Mouse (Mus musculus): ENCODE results near the gene Nrxn3. TPM values are rescaled to one million over a fixed set of nuclear protein-coding genes. Genes with fewer than 3 reads are reported as not detected.

Gene Nrxn3
- polyA plus RNA-seq, 1 experiment from 2014 or later: 1.3 TPM

- no peaks in the 10 kb centered on the region for H3K27me3 ChIP-seq (ENCODE audit: control insufficient read depth, insufficient read depth, low read length)
- H3K36me3 ChIP-seq (ENCODE audit: control insufficient read depth, insufficient read depth): no peaks in the 10 kb centered on the region
- ATAC-seq (replicated peaks; ENCODE audit: extremely low read depth, insufficient read depth, low FRiP score): no peak
- H3K4me2 ChIP-seq (ENCODE audit: low read depth, low read length): no peak overlapping the region
- H3K9ac ChIP-seq (ENCODE audit: low read length): no peak overlapping the region
- H3K4me1 ChIP-seq (ENCODE audit: control insufficient read depth, insufficient read depth, low read length): no peaks in the 10 kb centered on the region
- H3K4me3 ChIP-seq (ENCODE audit: low read length): no peak overlapping the region
- H3K27ac ChIP-seq (ENCODE audit: low read length): no peak overlapping the region
- H3K9me3 ChIP-seq (replicated peaks; ENCODE audit: control insufficient read depth, low read length): no peaks in the 10 kb centered on the region
- 79% methylated on average over 8 of the region's 8 CpGs for WGBS
These were observed 371.3 kb downstream of the Nrxn3 start for GRCm38 (mm10) chr12:89093806-89094479.

GRCm38 (mm10) chr12:89097561-89097960 is 374.9 kb downstream of the Nrxn3 start:
- no peaks in the 10 kb centered on the region for H3K9me3 ChIP-seq (replicated peaks; ENCODE audit: control insufficient read depth, low read length)
- H3K4me2 ChIP-seq (ENCODE audit: low read depth, low read length): no peak overlapping the region
- no peaks in the 10 kb centered on the region for H3K4me1 ChIP-seq (ENCODE audit: control insufficient read depth, insufficient read depth, low read length)
- no peak overlapping the region for H3K4me3 ChIP-seq (ENCODE audit: low read length)
- H3K9ac ChIP-seq (ENCODE audit: low read length): no peak overlapping the region
- no peaks in the 10 kb centered on the region for H3K36me3 ChIP-seq (ENCODE audit: control insufficient read depth, insufficient read depth)
- no peak overlapping the region for H3K27ac ChIP-seq (ENCODE audit: low read length)
- WGBS: 69% methylated on average over 2 of the region's 2 CpGs
- H3K27me3 ChIP-seq (ENCODE audit: control insufficient read depth, insufficient read depth, low read length): no peaks in the 10 kb centered on the region
- no peak for ATAC-seq (replicated peaks; ENCODE audit: extremely low read depth, insufficient read depth, low FRiP score)

- peak overlapping the region; percentile 29; the same call in 1 of the 2 replicates for H3K4me2 ChIP-seq (ENCODE audit: low read depth, low read length)
- peak; percentile 55; the same call in 1 of the 2 replicates for ATAC-seq (replicated peaks; ENCODE audit: extremely low read depth, insufficient read depth, low FRiP score)
- 11% methylated on average over 9 of the region's 9 CpGs for WGBS
- no peak overlapping the region for H3K27ac ChIP-seq (ENCODE audit: low read length)
- H3K9me3 ChIP-seq (replicated peaks; ENCODE audit: control insufficient read depth, low read length): no peaks in the 10 kb centered on the region
- H3K4me3 ChIP-seq (ENCODE audit: low read length): no peak overlapping the region
- H3K9ac ChIP-seq (ENCODE audit: low read length): no peak overlapping the region
- H3K27me3 ChIP-seq (ENCODE audit: control insufficient read depth, insufficient read depth, low read length): no peaks in the 10 kb centered on the region
- H3K36me3 ChIP-seq (ENCODE audit: control insufficient read depth, insufficient read depth): no peaks in the 10 kb centered on the region
- H3K4me1 ChIP-seq (ENCODE audit: control insufficient read depth, insufficient read depth, low read length): no peaks in the 10 kb centered on the region
These were observed 383.5 kb downstream of the Nrxn3 start for GRCm38 (mm10) chr12:89106029-89106733.

GRCm38 (mm10) chr12:89106881-89107584 is 384.4 kb downstream of the Nrxn3 start:
- Histone ChIP-seq H3K4me2 (ENCODE audit: low read depth, low read length) (no peak overlapping the region), H3K4me3 (ENCODE audit: low read length) (no peak overlapping the region), H3K27ac (ENCODE audit: low read length) (no peak overlapping the region), H3K9me3 (replicated peaks; ENCODE audit: control insufficient read depth, low read length) (no peaks in the 10 kb centered on the region), H3K9ac (ENCODE audit: low read length) (no peak overlapping the region), H3K36me3 (ENCODE audit: control insufficient read depth, insufficient read depth) (no peaks in the 10 kb centered on the region), H3K27me3 (ENCODE audit: control insufficient read depth, insufficient read depth, low read length) (no peaks in the 10 kb centered on the region), H3K4me1 (ENCODE audit: control insufficient read depth, insufficient read depth, low read length) (no peaks in the 10 kb centered on the region)
- 49% methylated on average over 6 of the region's 6 CpGs for WGBS
- ATAC-seq (replicated peaks; ENCODE audit: extremely low read depth, insufficient read depth, low FRiP score): no peak

GRCm38 (mm10) chr12:89109779-89110335 is 387.2 kb downstream of the Nrxn3 start:
- H3K27me3 ChIP-seq (ENCODE audit: control insufficient read depth, insufficient read depth, low read length): no peaks in the 10 kb centered on the region
- H3K4me1 ChIP-seq (ENCODE audit: control insufficient read depth, insufficient read depth, low read length): no peaks in the 10 kb centered on the region
- no peak overlapping the region for H3K9ac ChIP-seq (ENCODE audit: low read length)
- no peak for ATAC-seq (replicated peaks; ENCODE audit: extremely low read depth, insufficient read depth, low FRiP score)
- no peaks in the 10 kb centered on the region for H3K36me3 ChIP-seq (ENCODE audit: control insufficient read depth, insufficient read depth)
- H3K9me3 ChIP-seq (replicated peaks; ENCODE audit: control insufficient read depth, low read length): no peaks in the 10 kb centered on the region
- 68% methylated on average over 7 of the region's 7 CpGs for WGBS
- H3K4me3 ChIP-seq (ENCODE audit: low read length): no peak overlapping the region
- no peak overlapping the region for H3K27ac ChIP-seq (ENCODE audit: low read length)
- no peak overlapping the region for H3K4me2 ChIP-seq (ENCODE audit: low read depth, low read length)

GRCm38 (mm10) chr12:89128602-89129001 is 405.9 kb downstream of the Nrxn3 start:
- Histone ChIP-seq H3K36me3 (ENCODE audit: control insufficient read depth, insufficient read depth) (no peaks in the 10 kb centered on the region), H3K27ac (ENCODE audit: low read length) (no peak overlapping the region), H3K27me3 (ENCODE audit: control insufficient read depth, insufficient read depth, low read length) (no peaks in the 10 kb centered on the region), H3K9ac (ENCODE audit: low read length) (no peak overlapping the region), H3K4me1 (ENCODE audit: control insufficient read depth, insufficient read depth, low read length) (no peaks in the 10 kb centered on the region), H3K4me3 (ENCODE audit: low read length) (no peak overlapping the region), H3K9me3 (replicated peaks; ENCODE audit: control insufficient read depth, low read length) (no peaks in the 10 kb centered on the region), H3K4me2 (ENCODE audit: low read depth, low read length) (no peak overlapping the region)
- 68% methylated on average over 4 of the region's 4 CpGs for WGBS
- no peak for ATAC-seq (replicated peaks; ENCODE audit: extremely low read depth, insufficient read depth, low FRiP score)

- Histone ChIP-seq H3K9ac (ENCODE audit: low read length) (no peak overlapping the region), H3K27me3 (ENCODE audit: control insufficient read depth, insufficient read depth, low read length) (no peaks in the 10 kb centered on the region), H3K27ac (ENCODE audit: low read length) (no peak overlapping the region), H3K9me3 (replicated peaks; ENCODE audit: control insufficient read depth, low read length) (no peaks in the 10 kb centered on the region), H3K4me1 (ENCODE audit: control insufficient read depth, insufficient read depth, low read length) (no peaks in the 10 kb centered on the region), H3K4me2 (ENCODE audit: low read depth, low read length) (no peak overlapping the region), H3K4me3 (ENCODE audit: low read length) (no peak overlapping the region), H3K36me3 (ENCODE audit: control insufficient read depth, insufficient read depth) (no peaks in the 10 kb centered on the region)
- 47% methylated on average over 9 of the region's 9 CpGs for WGBS
- ATAC-seq (replicated peaks; ENCODE audit: extremely low read depth, insufficient read depth, low FRiP score): no peak
These were observed 406.6 kb downstream of the Nrxn3 start for GRCm38 (mm10) chr12:89129139-89129907.

- Histone ChIP-seq H3K36me3 (ENCODE audit: control insufficient read depth, insufficient read depth) (no peaks in the 10 kb centered on the region), H3K4me3 (ENCODE audit: low read length) (no peak overlapping the region), H3K4me2 (ENCODE audit: low read depth, low read length) (no peak overlapping the region), H3K27me3 (ENCODE audit: control insufficient read depth, insufficient read depth, low read length) (no peaks in the 10 kb centered on the region), H3K9me3 (replicated peaks; ENCODE audit: control insufficient read depth, low read length) (no peaks in the 10 kb centered on the region), H3K27ac (ENCODE audit: low read length) (no peak overlapping the region), H3K9ac (ENCODE audit: low read length) (no peak overlapping the region), H3K4me1 (ENCODE audit: control insufficient read depth, insufficient read depth, low read length) (no peaks in the 10 kb centered on the region)
- 69% methylated on average over 2 of the region's 2 CpGs for WGBS
- no peak for ATAC-seq (replicated peaks; ENCODE audit: extremely low read depth, insufficient read depth, low FRiP score)
These were observed 411.7 kb downstream of the Nrxn3 start for GRCm38 (mm10) chr12:89134333-89134732.

Measured in heart, embryonic 16.5 days (tissue).